Mouse (Mus musculus) brown adipose tissue, adult 24 weeks (tissue): ENCODE measurements around the gene Ctns. TPM values are rescaled to one million over a fixed set of nuclear protein-coding genes. Genes with fewer than 3 reads are reported as not detected.

Source experiments
- H3K27ac ChIP-seq: fragments of 200-500 bp; replicated peaks from 2 replicates; pipeline ENCODE4 v1.5.1; 2012; ENCODE audit warnings: low read depth, mild to moderate bottlenecking, low read length
- H3K4me1 ChIP-seq: fragments of 200-500 bp; 2 replicates; pipeline ENCODE4 v1.6.1; 2012; ENCODE audit warnings: low read length, mixed read lengths; ENCODE audit not compliant: control insufficient read depth, insufficient read depth, insufficient read length
- H3K4me3 ChIP-seq: fragments of 200-500 bp; 2 replicates; pipeline ENCODE4 v1.5.1; 2012; ENCODE audit warnings: low read depth, mild to moderate bottlenecking, low read length, moderate library complexity; ENCODE audit not compliant: insufficient read depth
- polyA plus RNA-seq: library from polyadenylated mRNA; stranded (reverse); fragments of >200 nt; gene quantifications from 2 replicates; pipeline ENCODE4 v1.2.4, GENCODE M21; 2012; ENCODE audit not compliant: missing spikeins, insufficient read depth, insufficient read length

The Ctns gene
- polyA plus RNA-seq, 1 experiment: 8.8 TPM

- Histone ChIP-seq H3K4me1 (peaks cover 24% of the 10 kb centered on the region), H3K27ac (peak overlapping the region; percentile 97), H3K4me3 (peak overlapping the region; percentile 99)
These were observed 23.2 kb downstream of the Ctns start for GRCm38 (mm10) chr11:73175612-73176011.

GRCm38 (mm10) chr11:73172186-73172585 is 26.7 kb downstream of the Ctns start:
- Histone ChIP-seq H3K27ac (peak overlapping the region; percentile 68), H3K4me1 (peaks cover 17% of the 10 kb centered on the region), H3K4me3 (no peak overlapping the region)

- peaks cover 17% of the 10 kb centered on the region for H3K4me1 ChIP-seq
- H3K4me3 ChIP-seq: no peak overlapping the region
- no peak overlapping the region for H3K27ac ChIP-seq
These were observed 29.6 kb downstream of the Ctns start for GRCm38 (mm10) chr11:73169231-73169630.

GRCm38 (mm10) chr11:73168576-73168975 is 30.3 kb downstream of the Ctns start:
- Histone ChIP-seq H3K27ac (no peak overlapping the region), H3K4me1 (peaks cover 17% of the 10 kb centered on the region), H3K4me3 (no peak overlapping the region)

GRCm38 (mm10) chr11:73168071-73168470 is 30.8 kb downstream of the Ctns start:
- Histone ChIP-seq H3K27ac (no peak overlapping the region), H3K4me3 (no peak overlapping the region), H3K4me1 (peaks cover 17% of the 10 kb centered on the region)

GRCm38 (mm10) chr11:73162284-73162683 is 36.6 kb downstream of the Ctns start:
- Histone ChIP-seq H3K4me3 (no peak overlapping the region), H3K27ac (no peak overlapping the region; the same call in 1 of the 2 replicates)

GRCm38 (mm10) chr11:73161616-73162015 is 37.2 kb downstream of the Ctns start:
- H3K27ac ChIP-seq: peak overlapping the region; percentile 81
- peak overlapping the region; percentile 65 for H3K4me3 ChIP-seq
- no peaks in the 10 kb centered on the region for H3K4me1 ChIP-seq

More at GRCm38 (mm10) chr11:73162284-73162683, 36.6 kb downstream of the Ctns start:
- no peaks in the 10 kb centered on the region for H3K4me1 ChIP-seq

- H3K27ac ChIP-seq: peak overlapping the region; percentile 89
- peak overlapping the region; percentile 65 for H3K4me3 ChIP-seq
- no peaks in the 10 kb centered on the region for H3K4me1 ChIP-seq
These were observed 38.0 kb downstream of the Ctns start for GRCm38 (mm10) chr11:73160811-73161200.

- H3K4me3 ChIP-seq: peak within 1 kb of the TSS; percentile 65
- peak within 1 kb of the TSS; percentile 89 for H3K27ac ChIP-seq
- H3K4me1 ChIP-seq: no peaks in the 10 kb centered on the region
These were observed 38.7 kb downstream of the Ctns start, which contains the start of gene P2rx5 for GRCm38 (mm10) chr11:73159957-73160810. P2rx5 (plus strand) TSS chr11:73160421.

- peaks cover 3% of the 10 kb centered on the region; the same call in 1 of the 2 replicates for H3K4me1 ChIP-seq
- H3K27ac ChIP-seq: no peak overlapping the region
- no peak overlapping the region for H3K4me3 ChIP-seq
These were observed 43.8 kb downstream of the Ctns start for GRCm38 (mm10) chr11:73155071-73155470.

- Histone ChIP-seq H3K4me1 (peaks cover 6% of the 10 kb centered on the region), H3K4me3 (no peak overlapping the region), H3K27ac (peak overlapping the region; percentile 82)
These were observed 50.6 kb downstream of the Ctns start for GRCm38 (mm10) chr11:73148209-73148608.

- Histone ChIP-seq H3K4me3 (no peak overlapping the region), H3K4me1 (peaks cover 3% of the 10 kb centered on the region), H3K27ac (peak overlapping the region; percentile 60)
These were observed 51.9 kb downstream of the Ctns start for GRCm38 (mm10) chr11:73146975-73147365.

GRCm38 (mm10) chr11:73146026-73146974 is 52.5 kb downstream of the Ctns start:
- no peak overlapping the region for H3K4me3 ChIP-seq
- peak overlapping the region; percentile 44 for H3K27ac ChIP-seq

GRCm38 (mm10) chr11:73144261-73144681 is 54.6 kb downstream of the Ctns start:
- Histone ChIP-seq H3K27ac (peak overlapping the region; percentile 69), H3K4me3 (no peak overlapping the region), H3K4me1 (peaks cover 3% of the 10 kb centered on the region)

More at GRCm38 (mm10) chr11:73146026-73146974, 52.5 kb downstream of the Ctns start:
- H3K4me1 ChIP-seq: peaks cover 3% of the 10 kb centered on the region
